Mouse (Mus musculus): Measurements from ENCODE around the gene Fzr1. TPM values are rescaled to one million over a fixed set of nuclear protein-coding genes. Genes with fewer than 3 reads are reported as not detected.

The Fzr1 gene
- polyA plus RNA-seq, 1 experiment from 2014 or later: 105 TPM

Small RNA genes within 50 kb of the gene (microRNA-seq; reads per million reads assigned to microRNA genes)
- gene Mir1191b: 0.99 reads per million
- not detected for gene Mir6913

Other genes with a start within 250 kb of the Fzr1 start
- 31.5 and 31.6 TPM in 2 replicates for gene Zbtb7a, start 243.3 kb downstream of the Fzr1 start, polyA plus RNA-seq (2015; fragmentation: Nextera tagmentation; extraction: Ambion mirVana)
- 35.5 and 41.8 TPM in 2 replicates for gene Pias4, start 210.6 kb downstream of the Fzr1 start, polyA plus RNA-seq (2015; fragmentation: Nextera tagmentation; extraction: Ambion mirVana)
- 589 and 620 TPM in 2 replicates for gene Eef2, start 201.9 kb downstream of the Fzr1 start, polyA plus RNA-seq (2015; fragmentation: Nextera tagmentation; extraction: Ambion mirVana)
- 37.5 and 40.5 TPM in 2 replicates for gene Dapk3, start 195.5 kb downstream of the Fzr1 start, polyA plus RNA-seq (2015; fragmentation: Nextera tagmentation; extraction: Ambion mirVana)
- gene 4930442H23Rik, start 194.7 kb downstream of the Fzr1 start, polyA plus RNA-seq (2015; fragmentation: Nextera tagmentation; extraction: Ambion mirVana): not detected in 2 replicates
- 0.11 and 0.31 TPM in 2 replicates for gene Nmrk2, start 176.5 kb downstream of the Fzr1 start, polyA plus RNA-seq (2015; fragmentation: Nextera tagmentation; extraction: Ambion mirVana)
- gene Atcay, start 147.7 kb downstream of the Fzr1 start, polyA plus RNA-seq (2015; fragmentation: Nextera tagmentation; extraction: Ambion mirVana): 0.36 and 0.39 TPM in 2 replicates
- 5.0 and 6.0 TPM in 2 replicates for gene Zfr2, start 145.4 kb downstream of the Fzr1 start, polyA plus RNA-seq (2015; fragmentation: Nextera tagmentation; extraction: Ambion mirVana)
- 2.9 and 3.5 TPM in 2 replicates for gene Matk, start 125.6 kb downstream of the Fzr1 start, polyA plus RNA-seq (2015; fragmentation: Nextera tagmentation; extraction: Ambion mirVana)
- gene Mrpl54, start 111.6 kb downstream of the Fzr1 start, polyA plus RNA-seq (2015; fragmentation: Nextera tagmentation; extraction: Ambion mirVana): 202 and 210 TPM in 2 replicates
- 61.2 and 69.2 TPM in 2 replicates for gene Apba3, start 111.6 kb downstream of the Fzr1 start, polyA plus RNA-seq (2015; fragmentation: Nextera tagmentation; extraction: Ambion mirVana)
- 29.3 and 32.9 TPM in 2 replicates for gene Tjp3, start 86.9 kb downstream of the Fzr1 start, polyA plus RNA-seq (2015; fragmentation: Nextera tagmentation; extraction: Ambion mirVana)
- gene Pip5k1c, start 85.6 kb downstream of the Fzr1 start, polyA plus RNA-seq (2015; fragmentation: Nextera tagmentation; extraction: Ambion mirVana): 41.0 and 43.1 TPM in 2 replicates
- gene Cactin, start 57.4 kb downstream of the Fzr1 start, polyA plus RNA-seq (2015; fragmentation: Nextera tagmentation; extraction: Ambion mirVana): 36.6 and 37.9 TPM in 2 replicates
- gene Tbxa2r, start 49.8 kb downstream of the Fzr1 start, polyA plus RNA-seq (2015; fragmentation: Nextera tagmentation; extraction: Ambion mirVana): 18.6 and 19.6 TPM in 2 replicates
- gene Gipc3, start 35.2 kb downstream of the Fzr1 start, polyA plus RNA-seq (2015; fragmentation: Nextera tagmentation; extraction: Ambion mirVana): 0.05 and 0.10 TPM in 2 replicates
- gene Hmg20b, start 28.0 kb downstream of the Fzr1 start, polyA plus RNA-seq (2015; fragmentation: Nextera tagmentation; extraction: Ambion mirVana): 90.6 and 93.2 TPM in 2 replicates
- gene Mfsd12, start 21.0 kb downstream of the Fzr1 start, polyA plus RNA-seq (2015; fragmentation: Nextera tagmentation; extraction: Ambion mirVana): 13.7 and 13.9 TPM in 2 replicates
- gene 4930404N11Rik, start 12.7 kb downstream of the Fzr1 start, polyA plus RNA-seq (2015; fragmentation: Nextera tagmentation; extraction: Ambion mirVana): 2.0 and 2.2 TPM in 2 replicates
- 71.4 and 73.1 TPM in 2 replicates for gene Dohh, start 5.9 kb upstream of the Fzr1 start, polyA plus RNA-seq (2015; fragmentation: Nextera tagmentation; extraction: Ambion mirVana)
- 3.0 and 3.1 TPM in 2 replicates for gene Gm48551, start 6.0 kb upstream of the Fzr1 start, polyA plus RNA-seq (2015; fragmentation: Nextera tagmentation; extraction: Ambion mirVana)
- gene Gm48552, start 10.5 kb upstream of the Fzr1 start, polyA plus RNA-seq (2015; fragmentation: Nextera tagmentation; extraction: Ambion mirVana): 1.2 and 1.7 TPM in 2 replicates
- 7.9 and 9.0 TPM in 2 replicates for gene Smim24, start 14.5 kb upstream of the Fzr1 start, polyA plus RNA-seq (2015; fragmentation: Nextera tagmentation; extraction: Ambion mirVana)
- gene Nfic, start 77.1 kb upstream of the Fzr1 start, polyA plus RNA-seq (2015; fragmentation: Nextera tagmentation; extraction: Ambion mirVana): 92.5 and 106 TPM in 2 replicates
- 0.40 and 0.67 TPM in 2 replicates for gene Celf5, start 104.2 kb upstream of the Fzr1 start, polyA plus RNA-seq (2015; fragmentation: Nextera tagmentation; extraction: Ambion mirVana)
- 82.9 and 83.6 TPM in 2 replicates for gene Ncln, start 117.9 kb upstream of the Fzr1 start, polyA plus RNA-seq (2015; fragmentation: Nextera tagmentation; extraction: Ambion mirVana)
- 2.8 and 4.1 TPM in 2 replicates for gene S1pr4, start 121.6 kb upstream of the Fzr1 start, polyA plus RNA-seq (2015; fragmentation: Nextera tagmentation; extraction: Ambion mirVana)
- gene Gna15, start 145.7 kb upstream of the Fzr1 start, polyA plus RNA-seq (2015; fragmentation: Nextera tagmentation; extraction: Ambion mirVana): 1.8 and 2.2 TPM in 2 replicates
- 68.7 and 70.9 TPM in 2 replicates for gene Gna11, start 166.7 kb upstream of the Fzr1 start, polyA plus RNA-seq (2015; fragmentation: Nextera tagmentation; extraction: Ambion mirVana)
- gene Aes, start 181.0 kb upstream of the Fzr1 start, polyA plus RNA-seq (2015; fragmentation: Nextera tagmentation; extraction: Ambion mirVana): 377 and 416 TPM in 2 replicates
- gene Tle2, start 196.0 kb upstream of the Fzr1 start, polyA plus RNA-seq (2015; fragmentation: Nextera tagmentation; extraction: Ambion mirVana): 51.2 and 53.3 TPM in 2 replicates
- 30.1 and 33.8 TPM in 2 replicates for gene Tle6, start 222.6 kb upstream of the Fzr1 start, polyA plus RNA-seq (2015; fragmentation: Nextera tagmentation; extraction: Ambion mirVana)
- gene BC025920, start 227.8 kb upstream of the Fzr1 start, polyA plus RNA-seq (2015; fragmentation: Nextera tagmentation; extraction: Ambion mirVana): 0.24 and 0.98 TPM in 2 replicates
- 38.0 and 40.0 TPM in 2 replicates for gene Sirt6, start 249.3 kb upstream of the Fzr1 start, polyA plus RNA-seq (2015; fragmentation: Nextera tagmentation; extraction: Ambion mirVana)

All from lung, embryonic 16.5 days (tissue).